Mouse (Mus musculus): ENCODE results near the gene Wdr62.

DNA sequence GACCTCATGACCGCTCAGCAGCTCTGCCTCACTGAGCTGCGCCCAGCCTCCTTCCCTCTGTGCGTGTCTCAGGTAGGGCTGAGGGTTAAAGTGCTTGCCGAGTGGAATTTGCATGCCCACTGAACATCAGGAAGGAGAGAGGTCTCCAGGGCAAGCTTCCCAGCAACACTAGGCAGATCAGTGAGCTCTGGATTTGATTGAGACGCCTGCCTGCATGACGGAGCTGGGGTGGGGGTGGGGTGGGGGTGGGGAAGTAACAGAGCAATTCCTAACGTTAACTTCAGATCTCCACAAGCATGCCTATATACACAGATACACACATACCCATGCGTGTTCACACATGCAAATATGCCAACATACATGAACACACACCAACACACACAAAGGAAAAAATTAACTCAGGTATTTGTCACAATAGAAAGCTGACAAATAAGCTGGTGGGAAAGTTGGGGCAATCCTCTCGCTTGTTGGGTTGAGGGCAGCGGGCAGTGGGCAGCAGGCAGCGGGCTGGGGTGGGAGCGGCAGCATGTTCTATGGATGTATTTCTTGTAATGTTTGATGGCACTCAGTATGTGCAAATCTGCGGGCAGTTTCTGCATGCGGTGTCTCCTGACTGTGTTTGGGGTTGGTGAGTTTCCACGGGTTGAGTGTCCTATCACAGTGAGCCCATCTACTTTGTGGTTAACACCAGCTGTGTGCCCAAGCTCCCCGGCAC lies 60.8 kb downstream of the Wdr62 start:
- no peak for TF ChIP-seq CTCF (IDR thresholded peaks at IDR 0.05; ENCODE audit: control insufficient read depth, insufficient read depth, insufficient read length)
- no peak for TF ChIP-seq USF1 (IDR thresholded peaks at IDR 0.05; ENCODE audit: low read depth)

Measured in C2C12 (cell line).